Mouse (Mus musculus) neural tube, embryonic 14.5 days (tissue): Measurements from ENCODE around the gene Tanc1. TPM values are rescaled to one million over a fixed set of nuclear protein-coding genes. Genes with fewer than 3 reads are reported as not detected.
A peak's percentile ranks its signal among the peaks of the same experiment; 100 is the strongest.

Experiments
- ATAC-seq: fragments of 200-750 bp; cut with Nextera tagmentation; 2 replicates; pipeline ENCODE4 v1.8.0; 2017; ENCODE audit warnings: low read depth, mild to moderate bottlenecking, moderate TSS enrichment, moderate library complexity
- H3K27ac ChIP-seq: fragments of 300-500 bp; sonication (generic); 2 replicates; pipeline ENCODE4 v1.5.1; 2014; ENCODE audit warnings: low read depth, mild to moderate bottlenecking, control low read depth, low read length, moderate library complexity, mixed read lengths
- H3K27me3 ChIP-seq: fragments of 300-500 bp; sonication (generic); 2 replicates; pipeline ENCODE4 v1.6.1; 2014; ENCODE audit warnings: low read length; ENCODE audit not compliant: control insufficient read depth, insufficient read depth
- H3K36me3 ChIP-seq: fragments of 300-500 bp; sonication (generic); 2 replicates; pipeline ENCODE4 v1.6.1; 2014; ENCODE audit warnings: low read length, mixed read lengths; ENCODE audit not compliant: control insufficient read depth, insufficient read depth
- H3K4me1 ChIP-seq: fragments of 300-500 bp; sonication (generic); 2 replicates; pipeline ENCODE4 v1.6.1; 2014; ENCODE audit warnings: low read length; ENCODE audit not compliant: control insufficient read depth, insufficient read depth
- H3K4me2 ChIP-seq: fragments of 300-500 bp; sonication (generic); 2 replicates; pipeline ENCODE4 v1.6.1; 2014; ENCODE audit warnings: mild to moderate bottlenecking, low read depth, low read length, control low read depth
- H3K4me3 ChIP-seq: fragments of 300-500 bp; sonication (generic); 2 replicates; pipeline ENCODE4 v1.5.1; 2014; ENCODE audit warnings: low read depth, low read length, control low read depth, mixed read lengths
- H3K9ac ChIP-seq: fragments of 300-500 bp; sonication (generic); replicated peaks from 2 replicates; pipeline ENCODE4 v1.6.1; 2014; ENCODE audit warnings: low read depth, mild to moderate bottlenecking, control low read depth, low read length, mixed read lengths
- H3K9me3 ChIP-seq: fragments of 300-500 bp; sonication (generic); 2 replicates; pipeline ENCODE4 v1.6.1; 2016; ENCODE audit warnings: low read length; ENCODE audit not compliant: control insufficient read depth
- WGBS: fragments of 180-500 bp; shearing (Covaris S2); extraction: QIAGEN DNeasy Blood & Tissue Kit; methylation state at CpG from one replicate; pipeline ENCODE4 v1.1.7; 2014; 5-methylcytosine and 5-hydroxymethylcytosine counted together
- polyA plus RNA-seq: library from polyadenylated mRNA; unstranded; fragments of >200 nt; fragmentation: Nextera tagmentation; extraction: Ambion mirVana; gene quantifications from 2 replicates; pipeline ENCODE4 v1.2.1, GENCODE M21; 2014

Tanc1 gene
- polyA plus RNA-seq, 1 experiment from 2014 or later, result 5.2 TPM

DNA sequence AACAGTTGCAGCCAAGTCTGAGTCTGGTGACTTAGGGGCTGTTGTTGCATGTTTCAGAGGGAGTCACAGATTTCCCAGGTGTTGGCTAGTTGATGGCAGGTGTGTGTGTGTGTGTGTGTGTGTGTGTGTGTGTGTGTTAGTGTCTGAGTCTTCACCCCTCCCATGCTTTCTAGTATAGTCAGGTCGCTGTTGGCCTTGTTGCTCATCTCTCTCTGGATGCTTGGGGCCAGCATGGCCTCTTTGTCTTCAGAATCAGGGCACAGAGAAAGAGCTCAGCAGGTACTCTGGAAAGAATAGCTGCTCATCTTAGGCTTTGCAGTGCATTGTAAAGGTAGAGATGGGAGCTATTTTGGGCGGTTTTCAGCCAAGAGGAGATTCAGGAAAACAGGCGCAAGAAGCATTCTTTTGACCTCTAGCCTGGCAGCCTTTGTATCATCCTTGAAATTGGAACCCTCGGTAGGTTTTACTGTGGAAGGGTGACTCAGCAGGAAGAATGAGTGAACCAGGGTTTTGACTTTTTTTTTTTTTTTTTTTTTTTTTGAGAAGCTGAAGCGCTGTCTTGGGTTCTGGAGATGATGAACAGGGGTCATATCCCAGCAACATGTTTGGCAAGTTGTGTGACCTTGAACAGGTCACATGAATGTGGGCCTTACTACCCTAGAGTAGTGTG lies 22.1 kb downstream of the Tanc1 start:
- ATAC-seq, result no peak

DNA sequence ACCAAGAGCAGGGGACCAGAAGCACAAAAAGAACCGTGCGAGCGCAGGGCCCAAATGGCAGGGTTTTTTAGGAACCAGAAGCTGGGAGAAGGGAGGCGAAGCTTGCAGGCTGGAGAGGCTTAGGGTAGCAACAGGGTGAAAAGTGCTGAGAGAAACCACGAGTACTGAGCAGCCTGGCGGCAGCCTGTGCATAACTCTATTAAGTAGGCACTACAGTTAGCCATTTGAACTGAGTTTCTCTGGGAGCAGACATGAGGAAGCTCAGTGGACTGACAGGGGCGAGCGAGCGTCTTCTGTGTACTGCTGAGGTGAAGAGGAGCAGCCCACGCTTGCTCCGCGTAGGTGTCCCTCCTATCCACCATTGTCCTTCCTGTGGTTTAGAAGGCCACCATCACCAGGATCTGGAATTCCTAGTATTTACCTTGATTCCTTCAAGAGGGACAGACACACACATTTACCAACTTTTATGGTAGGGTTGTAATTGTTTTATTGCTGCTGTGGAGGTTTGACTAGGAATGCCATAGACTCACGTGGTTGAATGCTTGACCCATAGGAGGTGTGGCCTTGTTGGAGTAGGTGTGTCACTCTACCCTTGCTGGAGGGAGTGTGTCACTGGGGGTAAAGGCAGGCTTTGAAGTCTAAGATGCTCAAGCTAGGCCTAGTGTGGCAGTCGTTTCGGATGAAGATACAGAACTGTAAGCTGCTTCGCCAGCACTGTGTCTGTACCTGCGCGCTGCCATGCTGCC lies 25.4 kb downstream of the Tanc1 start:
- Histone ChIP-seq H3K4me1 (no peaks in the 10 kb centered on the region), H3K4me3 (no peak overlapping the region), H3K4me2 (no peak overlapping the region), H3K9me3 (peaks cover 3% of the 10 kb centered on the region; the same call in 1 of the 2 replicates), H3K27ac (no peak overlapping the region), H3K9ac (no peak overlapping the region), H3K36me3 (no peaks in the 10 kb centered on the region), H3K27me3 (no peaks in the 10 kb centered on the region)
- ATAC-seq, result no peak
- 67% methylated on average over 18 of the region's 18 CpGs for WGBS

More for the DNA sequence above, 22.1 kb downstream of the Tanc1 start:
- Histone ChIP-seq H3K4me1 (no peaks in the 10 kb centered on the region), H3K36me3 (no peaks in the 10 kb centered on the region), H3K27me3 (no peaks in the 10 kb centered on the region), H3K4me3 (no peak overlapping the region), H3K27ac (no peak overlapping the region), H3K9ac (no peak overlapping the region), H3K9me3 (peaks cover 3% of the 10 kb centered on the region; the same call in 1 of the 2 replicates), H3K4me2 (no peak overlapping the region)
- WGBS, result 59% methylated on average over 5 of the region's 5 CpGs

DNA sequence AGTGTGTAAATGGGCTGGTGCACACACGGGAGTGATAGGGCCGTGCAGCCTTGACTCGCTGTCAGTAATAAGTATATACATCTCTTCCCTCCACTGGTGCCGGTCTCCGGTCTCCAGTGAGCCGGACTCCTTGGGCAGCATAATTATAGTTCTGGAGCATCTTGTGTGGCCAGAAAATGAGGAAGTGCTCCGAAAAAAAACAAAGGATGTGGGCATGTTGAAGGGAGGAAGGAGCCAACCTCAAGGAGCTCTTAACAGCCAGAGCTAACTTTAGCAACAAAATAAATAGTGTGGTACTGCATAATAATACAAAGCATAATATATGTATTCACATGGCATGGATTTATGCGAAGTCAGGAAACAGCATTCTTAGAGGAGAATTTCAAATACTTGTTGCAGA lies 30.9 kb downstream of the Tanc1 start:
- Histone ChIP-seq H3K4me3 (no peak overlapping the region), H3K36me3 (no peaks in the 10 kb centered on the region), H3K27ac (no peak overlapping the region), H3K4me2 (no peak overlapping the region), H3K4me1 (peaks cover 8% of the 10 kb centered on the region; the same call in 1 of the 2 replicates), H3K9me3 (no peaks in the 10 kb centered on the region), H3K9ac (no peak overlapping the region), H3K27me3 (0 out of 2 replicates have a peak, but pooled peaks cover 2% of the 10 kb centered on the region)
- WGBS, result 90% methylated on average over 8 of the region's 8 CpGs
- ATAC-seq, result no peak

DNA sequence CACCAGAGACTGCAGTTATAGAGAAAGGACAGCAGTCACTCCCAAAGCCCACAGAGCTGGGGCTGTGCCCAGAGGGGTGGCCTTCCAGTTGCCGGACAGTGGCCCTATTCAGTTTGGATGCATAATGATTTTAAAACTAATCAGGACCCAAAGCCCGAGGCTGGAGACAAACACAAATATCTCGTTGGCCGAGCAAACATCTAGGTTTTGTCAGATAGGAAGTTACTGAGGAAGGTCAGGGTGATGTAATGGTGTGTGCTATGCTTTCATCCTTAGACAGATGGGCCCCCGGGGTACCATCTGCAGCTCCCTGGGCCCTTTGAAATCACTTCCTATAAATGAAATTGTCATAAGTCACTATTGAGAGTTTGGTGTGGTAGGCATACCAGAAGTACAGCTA lies 33.0 kb downstream of the Tanc1 start:
- no peak overlapping the region for H3K4me2 ChIP-seq
- no peaks in the 10 kb centered on the region for H3K9me3 ChIP-seq
- ATAC-seq, result no peak; the same call in 1 of the 2 replicates
- no peak overlapping the region for H3K9ac ChIP-seq
- H3K4me1 ChIP-seq, result peaks cover 16% of the 10 kb centered on the region; the same call in 1 of the 2 replicates
- no peak overlapping the region for H3K4me3 ChIP-seq
- H3K36me3 ChIP-seq, result no peaks in the 10 kb centered on the region
- WGBS, result 36% methylated on average over 5 of the region's 5 CpGs
- H3K27ac ChIP-seq, result peak overlapping the region; percentile 24; the same call in 1 of the 2 replicates
- H3K27me3 ChIP-seq, result 0 out of 2 replicates have a peak, but pooled peaks cover 2% of the 10 kb centered on the region

DNA sequence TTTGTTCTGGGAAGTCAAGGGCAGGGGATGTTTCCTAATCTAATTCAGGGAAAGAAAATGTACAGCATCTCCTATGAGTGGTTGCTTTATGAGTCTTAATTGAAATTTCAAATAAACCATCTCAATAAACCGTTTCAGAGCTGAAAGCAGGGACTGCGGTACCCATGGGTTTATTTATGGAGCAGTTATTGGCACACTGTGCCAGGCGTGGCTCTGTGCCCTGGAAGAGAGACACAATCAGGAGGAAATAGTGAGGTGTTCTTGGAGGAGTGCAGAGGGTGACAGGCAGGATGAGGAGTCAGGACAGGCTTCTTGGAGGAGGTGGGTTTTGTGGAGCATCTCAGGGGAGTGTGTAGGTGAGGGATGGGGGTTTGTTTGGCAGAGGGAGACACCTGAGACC lies 33.7 kb downstream of the Tanc1 start:
- H3K4me2 ChIP-seq, result no peak overlapping the region
- 0 out of 2 replicates have a peak, but pooled peaks cover 2% of the 10 kb centered on the region for H3K27me3 ChIP-seq
- H3K4me3 ChIP-seq, result no peak overlapping the region
- peak; percentile 23; the same call in 1 of the 2 replicates for ATAC-seq
- H3K9ac ChIP-seq, result no peak overlapping the region
- H3K27ac ChIP-seq, result no peak overlapping the region
- H3K36me3 ChIP-seq, result no peaks in the 10 kb centered on the region
- WGBS, result 15% methylated on average over 3 of the region's 3 CpGs
- no peaks in the 10 kb centered on the region for H3K9me3 ChIP-seq
- H3K4me1 ChIP-seq, result peaks cover 16% of the 10 kb centered on the region; the same call in 1 of the 2 replicates

DNA sequence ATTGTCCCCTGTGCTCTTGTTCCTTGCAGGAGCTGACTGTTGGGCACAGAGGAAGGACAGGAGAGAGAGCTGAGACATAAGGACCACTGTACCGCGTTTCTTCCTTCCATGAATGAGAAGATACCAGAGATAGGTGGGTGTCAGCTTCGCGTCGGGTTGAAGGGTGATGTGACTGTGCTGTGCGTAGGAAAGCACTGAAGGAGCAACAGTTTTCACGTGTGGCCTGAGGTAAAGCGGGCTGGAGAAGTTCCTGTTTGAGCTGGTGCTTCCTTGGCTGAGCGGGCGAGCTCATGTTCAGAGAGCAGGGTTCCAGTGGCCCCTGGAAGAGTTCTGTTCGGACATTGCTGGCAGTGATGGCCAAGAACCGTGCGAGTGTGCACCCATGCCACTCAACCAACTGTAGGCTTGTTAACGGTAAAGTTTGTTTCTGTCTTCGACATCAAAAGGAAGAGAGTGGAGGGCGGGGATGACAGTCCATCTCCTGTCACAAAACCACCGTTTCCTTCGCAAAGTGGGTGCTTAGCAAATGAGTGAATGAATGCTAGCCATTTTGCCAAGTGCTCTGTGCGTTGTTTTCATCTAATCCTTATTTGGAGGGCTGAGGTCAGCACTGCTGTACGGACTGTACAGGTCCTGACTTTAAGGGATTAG lies 35.0 kb downstream of the Tanc1 start:
- H3K4me3 ChIP-seq, result no peak overlapping the region
- WGBS, result 84% methylated on average over 20 of the region's 20 CpGs
- H3K27me3 ChIP-seq, result 0 out of 2 replicates have a peak, but pooled peaks cover 2% of the 10 kb centered on the region
- H3K4me2 ChIP-seq, result no peak overlapping the region
- no peaks in the 10 kb centered on the region for H3K36me3 ChIP-seq
- H3K27ac ChIP-seq, result no peak overlapping the region
- peaks cover 16% of the 10 kb centered on the region; the same call in 1 of the 2 replicates for H3K4me1 ChIP-seq
- ATAC-seq, result no peak
- H3K9ac ChIP-seq, result no peak overlapping the region
- H3K9me3 ChIP-seq, result no peaks in the 10 kb centered on the region

DNA sequence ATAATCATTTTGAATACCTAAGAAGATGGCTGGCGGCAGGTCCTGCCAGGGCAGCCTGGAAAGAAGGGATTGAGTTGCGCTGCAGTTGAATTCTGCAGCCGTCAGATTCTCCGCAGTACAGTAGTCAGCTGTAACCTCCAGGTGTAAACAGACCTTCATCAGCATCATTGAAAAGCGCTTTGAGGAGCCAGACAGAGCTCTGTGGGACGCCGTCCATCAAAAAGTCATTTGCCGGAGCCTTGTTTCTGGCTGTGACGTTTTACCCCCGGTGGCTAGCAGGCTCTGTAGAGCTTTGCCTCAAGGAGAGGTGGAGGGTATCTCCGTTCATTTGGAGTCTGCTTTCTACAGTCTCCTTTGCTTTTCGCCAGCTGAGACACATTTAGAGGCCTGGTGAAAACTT lies 36.6 kb downstream of the Tanc1 start:
- Histone ChIP-seq H3K4me3 (no peak overlapping the region), H3K4me1 (peaks cover 16% of the 10 kb centered on the region; the same call in 1 of the 2 replicates), H3K27ac (no peak overlapping the region), H3K9me3 (no peaks in the 10 kb centered on the region), H3K36me3 (no peaks in the 10 kb centered on the region), H3K27me3 (0 out of 2 replicates have a peak, but pooled peaks cover 2% of the 10 kb centered on the region), H3K4me2 (peak overlapping the region; percentile 11; the same call in 1 of the 2 replicates), H3K9ac (no peak overlapping the region)
- 13% methylated on average over 12 of the region's 12 CpGs for WGBS
- no peak for ATAC-seq

DNA sequence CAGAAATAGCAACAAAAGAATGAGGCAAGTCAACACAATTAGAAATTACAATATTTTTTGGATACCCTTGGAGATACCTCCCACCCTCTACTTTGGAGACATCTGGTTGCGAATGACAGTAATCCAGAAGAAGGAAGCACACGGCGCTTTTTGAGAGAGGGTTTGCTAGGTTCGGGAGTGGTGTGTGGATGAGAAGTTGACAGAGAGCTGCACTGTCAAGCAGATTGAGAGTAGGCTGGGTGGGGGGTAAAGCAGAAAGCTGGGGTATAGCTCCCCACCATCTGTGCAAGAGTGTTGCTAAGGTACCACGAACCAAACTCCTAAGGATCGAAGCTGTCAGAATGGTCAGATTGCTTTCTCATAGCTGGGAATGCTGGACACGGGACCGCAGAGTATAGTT lies 40.0 kb downstream of the Tanc1 start:
- H3K36me3 ChIP-seq, result no peaks in the 10 kb centered on the region
- H3K27me3 ChIP-seq, result 0 out of 2 replicates have a peak, but pooled peaks cover 2% of the 10 kb centered on the region
- H3K4me2 ChIP-seq, result no peak overlapping the region
- no peak overlapping the region for H3K27ac ChIP-seq
- H3K4me1 ChIP-seq, result peaks cover 8% of the 10 kb centered on the region; the same call in 1 of the 2 replicates
- H3K4me3 ChIP-seq, result no peak overlapping the region
- 97% methylated on average over 8 of the region's 8 CpGs for WGBS
- ATAC-seq, result no peak
- no peaks in the 10 kb centered on the region for H3K9me3 ChIP-seq
- H3K9ac ChIP-seq, result no peak overlapping the region
